Mouse (Mus musculus) layer of hippocampus, adult 9-11 months (tissue): ENCODE data around the gene Serpina3a.
"Not testable (repeated sequence)": the region's sequence is repeated elsewhere in the genome, so short reads cannot be mapped to it uniquely, and the experiment has no call there.

Source experiments
- DNase-seq: peaks from one replicate; pipeline ENCODE4 v3.0.0; 2022

The Serpina3a gene

DNA sequence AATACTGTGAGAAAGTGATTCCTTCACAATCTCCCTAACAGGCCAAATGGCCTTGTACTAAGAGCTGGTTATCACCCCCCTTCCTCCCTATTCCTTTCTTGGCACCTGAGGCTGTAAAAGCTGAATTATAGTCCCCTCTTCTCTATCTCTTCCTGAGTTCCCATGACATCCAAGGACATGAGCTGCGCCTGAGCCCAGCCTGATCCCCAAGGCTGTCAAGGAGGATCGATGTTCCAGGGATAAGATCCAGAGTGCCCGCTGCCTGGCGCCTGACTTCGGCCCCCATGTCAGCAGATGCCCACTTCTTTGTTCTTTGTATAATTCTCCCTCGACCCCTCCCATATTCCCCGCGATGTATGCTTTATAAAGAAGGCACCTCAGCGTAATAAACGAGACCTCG is at the start of gene Serpina3a:
Serpina3a (plus strand) TSS at position 392 of the 400 bp plus-strand sequence.
- DNase-seq: not testable (repeated sequence)

DNA sequence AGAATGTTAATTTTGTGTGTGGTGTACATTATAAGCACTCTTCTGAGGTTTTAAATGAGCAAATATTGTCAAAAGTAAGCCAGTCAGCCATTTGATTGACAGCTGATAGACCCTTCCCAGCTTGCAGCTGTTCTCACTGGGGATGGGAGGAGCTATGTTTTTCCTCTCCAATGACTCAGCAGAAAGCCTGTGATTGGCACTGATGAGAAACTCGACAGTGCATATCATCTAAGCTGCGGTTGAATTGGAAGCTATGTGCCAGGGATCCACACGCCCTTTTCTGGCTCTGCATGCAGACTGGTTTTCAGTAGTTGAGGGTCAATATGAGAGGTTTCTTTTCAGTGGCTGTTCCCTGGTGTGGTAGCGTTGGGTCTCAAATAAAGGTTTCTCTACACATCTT is 48.0 kb upstream of the Serpina3a start:
- no peak for DNase-seq

DNA sequence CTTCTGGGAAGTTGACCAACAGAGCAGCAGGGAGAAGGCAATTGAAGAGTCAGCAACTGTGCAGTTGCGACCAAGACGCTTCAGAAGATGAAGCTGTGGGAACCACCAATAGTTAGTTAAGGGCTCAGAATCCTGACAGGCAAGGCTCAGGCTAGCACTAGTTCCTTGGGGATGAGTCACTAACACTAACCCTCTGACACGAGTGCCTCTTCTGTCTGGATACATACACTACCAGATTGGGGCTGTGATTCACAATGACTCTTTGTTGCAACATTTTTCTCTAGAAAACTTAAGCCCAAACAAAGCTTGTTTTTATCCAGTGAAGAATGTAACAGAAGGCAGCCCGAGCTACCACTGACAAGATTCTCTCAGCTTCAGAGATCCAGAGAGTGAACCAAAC is 47.5 kb upstream of the Serpina3a start:
- DNase-seq: no peak

DNA sequence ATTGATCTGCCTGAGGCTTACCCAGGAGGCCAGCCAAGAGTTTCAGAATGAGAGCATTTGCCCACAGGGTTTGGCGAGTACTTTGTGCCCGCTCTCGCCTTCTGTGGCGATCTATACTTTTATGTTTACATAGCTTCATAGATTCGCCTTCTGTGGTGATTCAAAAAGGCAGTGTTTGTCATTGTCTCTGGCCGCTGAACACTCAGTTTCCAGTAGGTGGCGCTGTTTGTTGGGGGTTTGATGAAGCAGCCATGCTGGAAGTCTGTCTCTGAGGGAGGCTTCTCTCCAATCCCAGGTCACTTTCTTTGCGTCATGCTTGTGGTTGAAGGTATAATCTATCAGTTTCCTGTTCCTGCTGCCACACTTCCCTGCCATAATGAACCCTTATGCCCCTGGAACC is 46.3 kb upstream of the Serpina3a start:
- peak; percentile 41 for DNase-seq

DNA sequence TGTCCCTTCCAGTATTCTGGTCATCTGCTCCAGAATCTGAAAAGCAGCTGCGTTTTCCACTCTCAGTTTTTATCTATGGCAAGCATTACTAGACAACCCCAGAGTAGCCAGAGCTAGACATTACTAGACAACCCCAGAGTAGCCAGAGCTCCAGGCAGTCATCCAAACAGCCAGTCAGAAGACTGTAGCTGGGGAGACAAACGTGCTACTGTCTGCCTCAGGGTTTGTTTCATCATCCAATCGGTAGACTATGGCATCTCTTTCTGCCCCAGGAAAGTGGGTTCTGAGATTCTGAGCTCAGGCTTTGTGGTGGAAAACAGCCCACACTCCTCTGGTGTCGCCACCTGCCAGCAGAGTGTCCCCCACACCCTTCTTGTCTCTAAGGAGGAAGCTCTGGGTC is 45.0 kb upstream of the Serpina3a start:
- peak; percentile 86 for DNase-seq

DNA sequence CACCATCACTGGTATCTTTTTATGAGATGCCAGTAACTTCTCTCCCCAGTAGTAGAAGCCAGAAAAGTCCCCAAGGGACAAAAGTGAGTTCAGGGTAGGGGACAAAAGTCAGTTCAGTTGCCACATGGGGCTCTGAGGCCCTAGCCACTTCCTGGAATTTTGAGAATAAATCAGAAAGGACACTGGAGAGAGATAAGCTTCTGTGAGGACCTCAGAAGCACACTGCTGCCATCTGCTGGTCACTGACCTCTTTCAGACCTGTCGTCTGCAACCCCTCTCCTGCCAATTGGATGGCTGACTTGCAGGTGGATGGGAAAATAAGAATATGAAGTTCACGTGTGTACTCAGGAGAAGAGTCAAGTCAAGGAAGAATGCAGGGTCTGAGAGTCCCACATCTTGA is 42.9 kb upstream of the Serpina3a start:
- DNase-seq: peak; percentile 80

DNA sequence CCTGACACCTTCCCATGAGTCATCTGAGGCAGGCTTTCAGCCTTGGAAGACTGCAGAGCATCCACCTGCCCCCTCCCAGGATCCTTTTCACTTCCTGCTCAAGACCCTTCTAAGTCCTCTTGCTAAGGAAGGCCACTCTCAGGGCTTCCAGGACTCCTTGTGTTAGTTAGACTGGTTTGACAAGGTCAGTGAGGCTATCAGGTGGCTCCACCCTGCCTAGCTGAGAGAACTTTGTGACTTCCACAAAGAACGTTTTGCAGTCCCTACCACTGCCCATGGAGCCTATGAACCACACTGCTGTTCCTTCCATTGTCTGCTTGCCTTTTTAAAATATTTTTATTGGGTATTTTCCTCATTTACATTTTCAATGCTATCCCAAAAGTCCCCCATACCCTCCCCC is 40.8 kb upstream of the Serpina3a start:
- DNase-seq: no peak

DNA sequence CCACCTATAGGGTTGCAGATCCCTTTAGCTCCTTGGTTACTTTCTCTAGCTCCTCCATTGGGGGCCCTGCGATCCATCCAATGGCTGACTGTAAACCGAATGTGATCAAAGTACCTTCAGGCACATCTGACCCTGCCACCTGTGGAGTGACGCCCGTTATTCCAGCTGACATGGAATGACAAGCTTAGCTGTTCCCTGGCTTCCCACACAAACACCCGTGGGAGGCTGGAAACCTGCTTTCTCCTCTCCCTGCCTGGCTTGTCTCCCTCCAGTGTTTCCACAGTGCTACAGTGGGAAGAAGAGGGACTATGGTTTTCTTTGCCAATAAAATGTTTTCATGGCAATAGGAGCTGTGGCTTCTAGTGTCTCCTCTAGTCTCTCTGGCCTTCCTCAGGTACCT is 40.2 kb upstream of the Serpina3a start:
- DNase-seq: peak; percentile 54

DNA sequence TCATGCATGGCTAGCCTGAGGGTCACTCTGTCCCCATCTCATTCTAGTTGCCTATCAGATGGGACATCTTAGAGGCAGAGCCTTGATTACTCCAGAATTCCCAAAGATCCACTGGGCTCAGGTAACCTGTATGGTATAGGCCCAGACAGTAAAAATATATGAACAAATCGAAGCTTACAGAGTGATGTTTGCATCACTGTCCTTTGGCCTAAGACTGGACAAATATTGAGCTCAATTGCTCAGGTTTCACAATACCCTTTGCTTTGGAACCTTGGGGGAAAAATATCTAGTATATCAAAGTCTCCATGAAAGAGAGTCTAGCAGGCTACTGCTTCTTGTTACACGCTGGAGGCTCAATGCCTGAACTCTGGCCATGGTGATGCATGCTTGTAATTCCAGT is 22.4 kb upstream of the Serpina3a start:
- no peak for DNase-seq

DNA sequence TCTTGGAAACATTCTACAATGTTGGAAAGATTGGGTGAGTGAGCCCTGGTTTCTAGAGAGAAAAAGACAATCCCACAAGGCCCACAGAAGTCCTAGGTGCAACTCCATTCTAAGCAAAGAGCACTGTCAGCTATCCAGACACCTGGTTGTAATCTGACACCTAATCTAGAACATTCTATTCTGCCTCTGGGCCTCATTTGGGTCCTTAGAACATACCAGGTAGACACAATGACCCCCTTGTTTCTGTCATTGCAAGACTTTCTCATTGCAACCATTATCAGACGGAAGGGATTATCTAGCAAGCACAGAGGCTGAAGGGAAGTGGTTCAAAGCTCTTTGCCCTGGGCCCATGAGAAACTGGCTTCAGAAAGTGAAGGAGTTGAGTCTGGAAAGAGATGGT is 21.2 kb upstream of the Serpina3a start:
- DNase-seq: no peak

DNA sequence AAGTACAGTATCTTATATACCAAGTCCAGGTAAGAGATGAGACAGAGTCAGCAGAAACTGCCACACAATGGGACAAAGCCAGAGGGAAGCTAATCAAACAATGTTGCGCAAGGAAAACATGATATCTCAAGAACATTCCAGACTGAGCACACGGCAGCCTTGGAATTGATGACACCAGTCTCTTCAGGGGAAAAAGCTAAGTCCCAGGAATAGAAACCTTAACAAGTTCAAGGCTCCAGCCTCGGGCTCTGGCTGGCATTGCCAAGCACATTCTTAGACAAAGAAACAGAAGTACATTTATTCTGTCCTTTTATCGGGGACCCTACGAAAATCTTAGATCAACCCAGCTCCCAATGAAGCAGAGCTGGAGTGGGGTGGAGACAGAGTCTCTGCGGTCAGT is 11.8 kb upstream of the Serpina3a start, which contains the start of gene Serpina5:
Serpina5 (plus strand) TSS at position 346 of the 400 bp plus-strand sequence.
- no peak for DNase-seq

DNA sequence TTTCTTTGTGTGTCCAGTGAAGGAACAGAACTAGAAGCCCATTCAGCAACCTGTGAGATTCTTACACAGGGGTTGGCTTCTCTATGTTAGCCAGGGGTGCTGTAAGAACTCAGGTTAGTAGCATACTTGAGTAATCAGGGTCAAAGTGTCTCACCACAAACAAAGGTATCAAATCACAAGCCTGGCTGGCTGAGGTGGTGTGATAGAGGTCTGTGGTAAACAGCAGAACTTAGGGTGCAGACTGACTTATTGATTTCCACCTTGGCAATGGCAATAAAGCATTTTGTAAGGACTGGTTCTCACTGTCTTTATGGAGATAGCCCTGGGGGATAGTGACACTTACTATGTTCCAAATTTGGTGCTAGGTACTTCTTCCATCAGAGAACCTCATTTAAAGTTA is 6.7 kb upstream of the Serpina3a start:
- no peak for DNase-seq

DNA sequence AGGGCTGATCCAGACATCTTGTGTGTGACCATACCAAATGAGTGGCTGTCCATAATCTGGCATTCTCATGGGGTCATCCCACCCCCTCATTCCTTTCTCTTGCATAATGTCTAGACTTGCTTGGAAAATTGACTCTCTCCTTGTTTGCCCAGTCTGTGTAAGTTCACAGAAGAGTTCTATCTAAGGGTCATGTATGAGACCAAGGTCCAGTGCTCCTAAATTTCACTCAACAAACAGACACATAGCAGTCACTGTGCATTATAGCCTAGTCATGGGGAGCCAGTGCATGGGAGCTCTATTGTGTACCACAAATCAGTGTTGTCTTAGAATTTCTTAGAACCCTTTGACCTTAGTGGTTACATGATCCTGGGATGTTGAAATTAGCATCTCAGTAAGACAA is 5.6 kb upstream of the Serpina3a start:
- no peak for DNase-seq

DNA sequence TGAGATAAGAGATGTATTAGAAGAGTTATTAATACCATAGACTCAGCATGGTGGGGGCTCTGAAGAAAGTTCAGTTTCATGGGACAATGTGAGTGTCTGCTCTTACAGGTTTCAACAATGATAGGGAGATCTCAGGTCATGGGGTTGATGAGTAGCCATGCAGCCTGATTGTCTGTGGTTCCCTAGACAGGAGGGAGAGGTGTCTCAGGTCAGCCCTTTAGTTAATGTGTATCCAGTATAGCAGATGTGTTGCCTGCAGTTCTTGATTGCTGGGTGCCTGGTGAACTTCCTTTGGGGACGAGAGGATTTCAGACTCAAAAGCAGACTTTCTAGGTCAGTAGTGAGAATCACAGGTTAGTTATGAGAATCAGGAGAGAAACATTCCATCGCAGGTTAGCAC is 4.0 kb upstream of the Serpina3a start:
- no peak for DNase-seq

DNA sequence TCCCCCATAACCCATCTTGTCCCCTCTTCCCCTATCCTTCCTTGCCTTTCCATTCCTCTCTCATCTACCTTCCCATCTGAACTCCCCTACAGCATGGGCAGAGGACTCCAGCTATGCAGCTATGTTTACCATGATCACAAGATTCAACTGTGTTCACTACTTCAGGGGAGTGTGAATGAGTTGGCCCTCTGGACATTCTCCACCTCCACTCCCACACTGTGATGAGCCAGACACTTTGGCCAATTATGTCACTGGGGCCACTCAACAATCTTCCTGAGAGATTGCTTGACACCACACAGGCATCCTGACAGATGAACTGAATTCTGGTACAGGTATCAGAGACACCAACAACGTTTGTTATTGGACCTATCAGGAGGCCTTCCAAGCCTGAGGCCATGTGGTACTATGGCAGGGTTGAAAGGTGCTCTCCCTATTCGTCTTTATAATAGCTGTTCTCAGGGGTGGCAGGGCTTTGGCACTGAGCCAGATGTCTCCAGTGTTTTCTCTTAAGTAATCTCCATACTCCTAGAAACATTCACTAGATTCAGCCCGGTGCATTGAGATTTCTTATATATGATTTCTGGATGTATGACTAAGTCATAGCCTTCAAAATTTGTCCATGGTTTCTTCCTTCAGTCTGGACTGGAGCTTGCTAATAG is 2.5 kb downstream of the Serpina3a start:
- no peak for DNase-seq

DNA sequence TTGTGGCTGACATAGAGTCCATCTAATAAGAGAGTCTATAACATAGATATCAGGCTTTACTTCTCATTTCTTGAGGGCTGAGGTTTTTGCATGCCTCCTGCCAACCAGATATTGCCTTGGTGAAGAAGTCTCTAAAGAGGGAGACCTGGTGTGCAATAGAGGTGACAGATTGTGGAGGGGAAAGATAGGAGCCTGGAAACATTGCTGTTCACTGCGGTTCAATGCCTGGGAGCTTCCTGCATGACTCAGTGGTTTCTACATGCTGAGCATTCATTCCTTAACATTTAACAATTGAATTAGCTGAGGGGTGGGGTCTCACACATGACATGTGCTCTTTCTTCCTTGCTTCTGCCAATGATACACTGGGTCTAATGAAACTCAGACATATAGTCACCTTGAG is 10.6 kb downstream of the Serpina3a start:
- no peak for DNase-seq

DNA sequence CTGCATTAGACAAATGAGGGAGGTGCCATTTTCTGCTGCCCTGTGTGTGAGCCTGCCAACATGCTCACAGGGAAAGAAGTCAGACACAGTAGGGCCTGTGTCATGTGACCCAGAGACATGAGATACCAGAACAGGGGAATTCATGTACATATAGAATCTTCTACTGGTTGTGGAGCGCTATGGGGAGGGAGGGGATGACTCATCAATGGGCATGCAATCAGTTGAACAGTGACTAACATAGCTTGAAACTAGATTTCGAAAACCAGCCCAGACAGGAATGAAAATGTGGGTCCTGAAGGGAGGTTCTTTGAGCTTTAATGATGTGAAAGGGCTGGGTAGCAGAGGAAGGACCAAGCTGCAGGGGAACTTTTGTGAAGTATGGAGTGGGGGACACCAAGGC is 11.5 kb downstream of the Serpina3a start:
- DNase-seq: no peak

DNA sequence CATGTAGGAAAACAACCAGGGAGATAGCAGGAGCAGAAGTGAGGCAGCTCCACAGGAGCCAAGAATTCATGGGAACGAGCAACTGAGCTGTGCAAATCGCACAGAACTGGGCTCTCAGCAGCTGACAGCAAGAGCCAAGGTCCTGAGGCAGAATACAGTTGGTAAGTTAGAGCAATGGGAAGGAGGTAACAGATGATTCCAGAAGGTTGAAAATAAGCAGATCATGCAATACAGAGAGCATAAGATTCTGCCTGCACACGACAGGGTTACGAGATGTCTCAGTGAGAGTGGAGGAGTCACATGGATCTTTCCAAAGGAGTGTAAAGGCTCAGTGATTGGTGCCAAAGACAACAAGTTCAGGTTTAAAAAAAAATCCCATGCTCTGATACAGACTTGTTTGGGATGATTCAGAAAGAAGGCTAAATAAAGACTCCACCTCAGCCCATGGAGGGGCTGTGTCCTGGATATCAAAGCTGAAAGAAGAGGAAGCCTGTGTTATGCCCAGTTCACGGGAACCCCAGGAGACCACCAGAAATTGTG is 12.6 kb downstream of the Serpina3a start:
- DNase-seq: no peak

DNA sequence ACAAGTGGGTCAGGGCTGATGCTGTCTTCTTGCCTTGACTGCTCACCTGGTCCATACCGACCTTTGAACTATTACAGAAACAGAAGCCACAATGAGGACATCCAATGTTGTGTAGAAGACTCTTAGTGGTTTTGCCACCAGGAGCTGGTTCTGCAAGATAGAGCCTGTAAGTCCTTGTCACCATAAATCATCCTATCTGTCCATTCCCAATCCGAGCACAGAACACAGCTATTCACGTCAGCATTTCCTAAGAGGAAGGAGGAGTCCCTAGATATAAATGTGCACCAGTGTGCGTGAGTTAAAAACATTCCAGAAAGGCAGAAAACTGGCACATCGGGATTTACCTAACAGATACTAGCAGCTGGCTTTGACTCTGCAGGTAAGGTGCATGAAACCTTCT is 15.2 kb downstream of the Serpina3a start, which contains the start of gene Serpina3b:
Serpina3b (plus strand) TSS at position 301 of the 400 bp plus-strand sequence.
- no peak for DNase-seq

DNA sequence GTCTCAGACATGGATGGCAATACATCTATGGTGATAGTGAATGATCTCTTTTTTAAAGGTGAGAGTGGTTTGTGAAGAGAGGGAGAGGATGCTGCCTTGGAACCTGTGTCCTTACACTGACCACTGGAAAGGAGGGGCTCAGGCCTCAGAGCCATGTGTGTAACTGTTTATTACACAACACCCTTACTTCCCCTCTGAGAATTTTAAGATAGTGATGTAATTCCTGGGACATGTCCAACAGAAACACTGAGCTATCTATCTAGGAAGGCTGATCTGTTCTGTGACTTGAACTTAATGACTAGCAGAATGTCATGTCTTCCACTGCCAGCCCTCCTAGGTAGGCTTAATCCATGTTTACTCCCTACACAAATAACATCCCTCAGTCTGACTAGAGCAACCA is 18.5 kb downstream of the Serpina3a start:
- no peak for DNase-seq

DNA sequence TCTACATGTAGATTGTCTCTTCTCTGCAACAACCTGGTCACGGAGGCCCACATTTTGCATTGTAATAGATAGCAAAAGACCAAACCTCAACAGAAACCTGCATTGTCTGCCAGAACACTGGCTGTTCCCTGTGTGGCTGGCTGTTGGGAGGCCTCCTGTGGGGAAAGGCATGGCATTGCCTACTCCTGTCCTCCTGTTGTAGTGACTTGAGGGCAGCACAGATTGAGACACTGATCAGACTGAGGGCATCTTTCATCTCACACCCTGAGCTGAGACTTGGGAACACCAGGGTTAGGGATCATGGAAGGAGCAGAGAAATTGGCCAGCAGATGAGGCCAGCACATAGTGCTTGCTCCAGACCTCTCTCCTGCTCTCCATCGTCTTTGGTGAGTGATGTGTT is 25.7 kb downstream of the Serpina3a start:
- DNase-seq: no peak

DNA sequence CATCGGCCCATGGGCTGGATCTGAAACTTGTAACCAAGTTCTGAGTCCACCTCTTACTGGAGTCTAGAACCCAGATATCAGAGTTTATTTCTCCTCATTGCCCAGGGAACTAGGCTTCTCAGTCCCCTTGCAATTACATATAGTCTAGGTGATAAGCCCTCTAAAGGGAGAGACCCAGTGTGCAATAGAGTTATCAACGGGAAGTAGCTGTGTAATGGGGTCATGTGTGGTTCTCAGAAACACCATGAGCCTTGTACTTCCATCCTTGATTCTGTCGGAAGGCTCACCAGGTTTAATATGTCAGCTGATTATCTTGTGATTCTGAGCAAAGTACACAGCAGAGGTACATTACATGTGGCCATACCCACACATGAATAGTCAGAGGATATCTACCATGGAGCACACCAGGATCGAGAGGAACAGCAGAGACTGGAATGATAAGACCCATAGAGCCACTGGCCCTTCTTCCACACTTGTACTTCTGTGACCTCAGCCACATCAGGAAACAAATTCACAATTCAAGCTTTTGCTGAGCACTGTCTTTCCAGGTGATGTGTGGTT is 28.1 kb downstream of the Serpina3a start:
- DNase-seq: no peak

DNA sequence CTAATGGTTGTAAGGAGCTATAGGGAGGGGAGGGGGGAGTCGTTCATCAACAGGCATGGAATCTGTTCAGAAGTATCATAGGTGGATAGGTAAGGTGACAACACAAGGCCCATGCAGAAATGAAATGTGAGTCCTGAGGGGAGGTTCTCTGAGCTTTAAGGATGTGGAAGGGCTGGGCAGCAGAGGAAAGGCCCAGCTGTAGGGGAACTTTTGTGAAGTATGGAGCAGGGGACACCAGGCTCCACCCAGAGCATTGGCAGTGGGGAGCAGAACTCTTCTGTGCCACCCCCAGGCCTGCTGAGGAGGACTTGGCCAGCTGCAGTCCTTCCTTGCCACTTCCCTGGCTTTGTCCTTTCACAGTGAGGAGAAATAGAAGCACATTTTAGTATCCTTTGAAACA is 29.0 kb downstream of the Serpina3a start:
- DNase-seq: no peak

DNA sequence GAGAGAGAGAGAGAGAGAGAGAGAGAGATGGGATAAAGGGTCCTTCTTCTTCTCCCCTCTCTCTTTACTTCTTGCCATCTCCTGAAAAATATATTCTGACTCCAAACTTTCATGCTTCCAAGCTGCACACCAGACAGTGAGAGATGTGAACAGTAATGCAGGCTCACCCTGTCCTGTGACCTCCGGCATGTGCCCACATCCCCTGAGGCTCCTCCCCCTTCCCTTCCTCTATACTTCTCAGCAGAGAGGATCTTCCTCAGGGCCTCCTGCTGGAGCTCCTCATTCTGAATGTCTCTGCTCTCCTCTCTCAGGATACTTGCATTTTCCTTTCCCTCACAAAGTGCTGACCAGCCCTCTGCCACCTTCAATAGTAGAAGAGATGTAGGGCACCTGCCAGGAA is 29.9 kb downstream of the Serpina3a start:
- no peak for DNase-seq

DNA sequence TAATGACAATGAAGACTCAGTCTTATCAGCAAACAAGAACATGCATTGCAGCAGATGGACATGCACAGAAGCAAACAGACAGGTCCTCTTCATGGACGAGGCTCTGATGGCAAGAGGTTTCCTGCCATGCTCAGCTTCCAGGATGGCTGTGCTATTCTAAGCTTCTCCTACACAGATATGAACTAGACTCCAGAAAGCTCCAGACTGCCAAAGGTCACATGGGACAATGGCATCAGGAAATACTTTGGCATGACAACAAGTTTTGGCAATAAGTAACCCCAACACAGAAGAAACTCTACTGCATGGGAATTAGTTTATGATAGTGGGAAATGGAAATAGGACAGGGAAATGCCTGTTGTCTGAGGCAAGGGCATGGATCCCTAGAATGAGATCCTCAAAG is 30.8 kb downstream of the Serpina3a start:
- DNase-seq: no peak
